Mouse (Mus musculus) intestine, embryonic 16.5 days (tissue): Measurements from ENCODE around the gene Zfp81. TPM values are rescaled to one million over a fixed set of nuclear protein-coding genes. Genes with fewer than 3 reads are reported as not detected.
"Not testable (repeated sequence)": the region's sequence is repeated elsewhere in the genome, so short reads cannot be mapped to it uniquely, and the experiment has no call there.

Source experiments
- ATAC-seq: fragments of 200-750 bp; cut with Nextera tagmentation; 2 replicates; pipeline ENCODE4 v1.8.0; 2017; ENCODE audit warnings: moderate TSS enrichment, moderate library complexity
- H3K27ac ChIP-seq: fragments of 300-500 bp; sonication (generic); 2 replicates; pipeline ENCODE4 v1.5.1; 2014; ENCODE audit warnings: mild to moderate bottlenecking, low read length
- H3K27me3 ChIP-seq: fragments of 300-500 bp; sonication (generic); replicated peaks from 2 replicates; pipeline ENCODE4 v1.6.1; 2014; ENCODE audit warnings: low read length, control low read depth, mixed read lengths; ENCODE audit not compliant: control insufficient read depth, insufficient read depth
- H3K36me3 ChIP-seq: fragments of 300-500 bp; sonication (generic); 2 replicates; pipeline ENCODE4 v1.6.1; 2014; ENCODE audit warnings: low read length, control low read depth; ENCODE audit not compliant: control insufficient read depth, insufficient read depth
- H3K4me1 ChIP-seq: fragments of 300-500 bp; sonication (generic); 2 replicates; pipeline ENCODE4 v1.6.1; 2014; ENCODE audit warnings: low read length, control low read depth, mixed read lengths; ENCODE audit not compliant: control insufficient read depth, insufficient read depth
- H3K4me2 ChIP-seq: fragments of 300-500 bp; sonication (generic); 2 replicates; pipeline ENCODE4 v1.6.1; 2014; ENCODE audit warnings: low read depth, low read length, control low read depth
- H3K4me3 ChIP-seq: fragments of 300-500 bp; sonication (generic); 2 replicates; pipeline ENCODE4 v1.5.1; 2014; ENCODE audit warnings: mild to moderate bottlenecking, low read length
- H3K9ac ChIP-seq: fragments of 300-500 bp; sonication (generic); 2 replicates; pipeline ENCODE4 v1.6.1; 2014; ENCODE audit warnings: low read depth, low read length
- H3K9me3 ChIP-seq: fragments of 300-500 bp; sonication (generic); 2 replicates; pipeline ENCODE4 v1.6.1; 2016; ENCODE audit warnings: low read length, control low read depth; ENCODE audit not compliant: control insufficient read depth
- WGBS: fragments of 180-500 bp; shearing (Covaris S2); extraction: QIAGEN DNeasy Blood & Tissue Kit; methylation state at CpG from one replicate; pipeline ENCODE4 v1.1.7; 2014; 5-methylcytosine and 5-hydroxymethylcytosine counted together
- polyA plus RNA-seq: library from polyadenylated mRNA; unstranded; fragments of >200 nt; fragmentation: Nextera tagmentation; extraction: Ambion mirVana; gene quantifications from 2 replicates; pipeline ENCODE4 v1.2.1, GENCODE M21; 2015

Gene Zfp81
- 5.6 and 6.0 TPM in 2 replicates for polyA plus RNA-seq

- peak within 1 kb of the TSS; percentile 75 for H3K4me2 ChIP-seq
- H3K27me3 ChIP-seq = no peaks in the 10 kb centered on the region
- 4% methylated on average over 46 of the region's 47 CpGs for whole genome bisulfite sequencing
- no peaks in the 10 kb centered on the region for H3K9me3 ChIP-seq
- H3K9ac ChIP-seq = peak within 1 kb of the TSS; percentile 84
- peak within 1 kb of the TSS; percentile 74 for H3K27ac ChIP-seq
- peak within 1 kb of the TSS; percentile 72 for H3K4me3 ChIP-seq
- no peaks in the 10 kb centered on the region for H3K36me3 ChIP-seq
- peaks cover 3% of the 10 kb centered on the region; the same call in 1 of the 2 replicates for H3K4me1 ChIP-seq
- peak; percentile 100 for ATAC-seq
Observed at GRCm38 (mm10) chr17:33358411-33359384, at the start of gene Zfp81. TSS of gene Zfp81 (minus strand) at chr17:33358878.

- Histone ChIP-seq H3K27ac (0 out of 2 replicates have a peak within 1 kb of the TSS, but pooled peaks have one; percentile 59), H3K9ac (peak within 1 kb of the TSS; percentile 85), H3K4me3 (peak within 1 kb of the TSS; percentile 92), H3K36me3 (no peaks in the 10 kb centered on the region), H3K4me1 (peaks cover 7% of the 10 kb centered on the region), H3K4me2 (peak within 1 kb of the TSS; percentile 57), H3K9me3 (no peaks in the 10 kb centered on the region), H3K27me3 (0 out of 2 replicates have a peak, but pooled peaks cover 3% of the 10 kb centered on the region)
- WGBS = under 1% methylated on average over 44 of the region's 44 CpGs
- peak; percentile 100 for ATAC-seq
Observed at GRCm38 (mm10) chr17:33394182-33395034, 35.7 kb upstream of the Zfp81 start, which contains the start of gene Zfp101. TSS of gene Zfp101 (minus strand) at chr17:33394641.

- Histone ChIP-seq H3K36me3 (no peaks in the 10 kb centered on the region), H3K9me3 (no peaks in the 10 kb centered on the region), H3K4me3 (no peak overlapping the region), H3K4me1 (peaks cover 7% of the 10 kb centered on the region), H3K27me3 (0 out of 2 replicates have a peak, but pooled peaks cover 3% of the 10 kb centered on the region), H3K4me2 (no peak overlapping the region), H3K27ac (no peak overlapping the region), H3K9ac (no peak overlapping the region)
- ATAC-seq = no peak
- WGBS = 92% methylated on average over 5 of the region's 5 CpGs
Observed at GRCm38 (mm10) chr17:33392271-33392670, 33.6 kb upstream of the Zfp81 start.

GRCm38 (mm10) chr17:33385705-33386104 lies 27.0 kb upstream of the Zfp81 start:
- Histone ChIP-seq H3K27ac (no peak overlapping the region), H3K4me2 (no peak overlapping the region), H3K4me1 (no peaks in the 10 kb centered on the region), H3K9me3 (no peaks in the 10 kb centered on the region), H3K9ac (no peak overlapping the region), H3K4me3 (no peak overlapping the region), H3K27me3 (no peaks in the 10 kb centered on the region), H3K36me3 (peaks cover 13% of the 10 kb centered on the region; the same call in 1 of the 2 replicates)
- no peak for ATAC-seq

- H3K4me2 ChIP-seq = no peak overlapping the region
- 80% methylated on average over 3 of the region's 3 CpGs for WGBS
Observed at GRCm38 (mm10) chr17:33372795-33373194, 14.1 kb upstream of the Zfp81 start.

GRCm38 (mm10) chr17:33352981-33353380 lies 5.7 kb downstream of the Zfp81 start:
- no peak overlapping the region for H3K4me3 ChIP-seq
- no peak overlapping the region for H3K27ac ChIP-seq
- no peak overlapping the region for H3K9ac ChIP-seq
- WGBS = 97% methylated on average over 1 of the region's 1 CpGs
- H3K4me2 ChIP-seq = no peak overlapping the region
- no peaks in the 10 kb centered on the region for H3K27me3 ChIP-seq
- no peaks in the 10 kb centered on the region for H3K4me1 ChIP-seq
- H3K9me3 ChIP-seq = 0 out of 2 replicates have a peak, but pooled peaks cover 4% of the 10 kb centered on the region
- ATAC-seq = no peak
- no peaks in the 10 kb centered on the region for H3K36me3 ChIP-seq

More at GRCm38 (mm10) chr17:33372795-33373194, 14.1 kb upstream of the Zfp81 start:
- no peaks in the 10 kb centered on the region for H3K27me3 ChIP-seq
- no peak overlapping the region for H3K9ac ChIP-seq
- H3K4me1 ChIP-seq = no peaks in the 10 kb centered on the region
- no peak for ATAC-seq
- H3K27ac ChIP-seq = no peak overlapping the region
- peaks cover 4% of the 10 kb centered on the region; the same call in 1 of the 2 replicates for H3K36me3 ChIP-seq
- no peaks in the 10 kb centered on the region for H3K9me3 ChIP-seq
- no peak overlapping the region for H3K4me3 ChIP-seq

- H3K9me3 ChIP-seq, H3K9ac ChIP-seq, H3K27ac ChIP-seq, H3K4me3 ChIP-seq, H3K4me2 ChIP-seq, H3K36me3 ChIP-seq, H3K27me3 ChIP-seq, H3K4me1 ChIP-seq: not testable (repeated sequence)
- peak; percentile 83 for ATAC-seq
- WGBS = no CpG with 5 or more reads among the region's 9 CpGs
Observed at GRCm38 (mm10) chr17:33289876-33290149, 68.9 kb downstream of the Zfp81 start.

GRCm38 (mm10) chr17:33289039-33289875 lies 69.4 kb downstream of the Zfp81 start, which contains the start of gene Zfp955b:
TSS of gene Zfp955b (plus strand) at chr17:33289544.
- not testable (repeated sequence) for H3K9me3 ChIP-seq, H3K9ac ChIP-seq, H3K4me2 ChIP-seq, H3K27ac ChIP-seq, H3K36me3 ChIP-seq, H3K27me3 ChIP-seq, H3K4me1 ChIP-seq, H3K4me3 ChIP-seq
- no CpG with 5 or more reads among the region's 25 CpGs for WGBS
- ATAC-seq = peak; percentile 100
